Mouse (Mus musculus): Measurements from ENCODE around the gene Magi3. TPM values are rescaled to one million over a fixed set of nuclear protein-coding genes. Genes with fewer than 3 reads are reported as not detected.

The Magi3 gene
- total and polyA plus RNA-seq, 3 experiments = 0.68 to 2.6 (median 1.8) TPM

- no peaks in the 10 kb centered on the region for H3K36me3 ChIP-seq (replicated peaks in 1 of 2; ENCODE audit: control insufficient read depth in 1 of 2, insufficient read depth in 1 of 2, low read length in 1 of 2)
- peak overlapping the region; percentile 34 to 78 (median 72) for H3K4me3 ChIP-seq (replicated peaks in 1 of 3; ENCODE audit: low read depth in 2 of 3, low read length in 2 of 3, poor library complexity in 1 of 3)
- H3K9me3 ChIP-seq (replicated peaks; ENCODE audit: low read length) = no peaks in the 10 kb centered on the region
- H3K27ac ChIP-seq (ENCODE audit: insufficient read depth, low read depth) = no peak overlapping the region
- H3K79me2 ChIP-seq (replicated peaks; ENCODE audit: control insufficient read depth, extremely low read depth, insufficient read depth, poor library complexity, severe bottlenecking) = no peaks in the 10 kb centered on the region
- H3K4me2 ChIP-seq (ENCODE audit: insufficient read depth, low read depth, poor library complexity, severe bottlenecking) = peak overlapping the region; percentile 95
- dilution Hi-C loops (cut with MboI; ENCODE audit: extremely low pct_ligation_motif_present, extremely low pct_unique_long_range_greater_than_20kb, low sequenced_read_pairs) (no loop called here), in situ Hi-C loops (cut with MboI; ENCODE audit: low pct_ligation_motif_present, low pct_unique_long_range_greater_than_20kb, low sequenced_read_pairs) (no loop called here)
- peak; percentile 17 for DNase-seq (ENCODE audit: extremely low read depth)
- H3K27me3 ChIP-seq (replicated peaks) = peaks cover 11% of the 10 kb centered on the region
- H3K9ac ChIP-seq (ENCODE audit: insufficient read depth, low read depth) = peak overlapping the region; percentile 37
- TF ChIP-seq RCOR1 (conservative IDR thresholded peaks at IDR 0.05; ENCODE audit: low read depth, low read length) (no peak), UBTF (IDR thresholded peaks at IDR 0.05; ENCODE audit: low read depth, low read length) (peak; percentile 56), CHD2 (IDR thresholded peaks at IDR 0.05; ENCODE audit: low read length) (0 out of 2 replicates have a peak, but pooled peaks have one; percentile 20), RAD21 (IDR thresholded peaks at IDR 0.05; ENCODE audit: low read depth, low read length) (no peak), MAFK (IDR thresholded peaks at IDR 0.05; ENCODE audit: insufficient replicate concordance, low read length) (no peak), JUND (conservative IDR thresholded peaks at IDR 0.05; ENCODE audit: low read depth, low read length) (no peak), USF2 (conservative IDR thresholded peaks at IDR 0.05; ENCODE audit: low read depth, low read length) (no peak)
- H3K4me1 ChIP-seq (ENCODE audit: control insufficient read depth in 1 of 2, insufficient read depth in 2 of 2) = peaks cover 0 to 15% of the 10 kb centered on the region in 2 experiments; a peak in 3 of 4 replicates
Measured at GRCm38 (mm10) chr3:104219531-104220294, 461 bp downstream of the Magi3 start.

GRCm38 (mm10) chr3:104218926-104219325 lies 1.2 kb downstream of the Magi3 start:
- no peak for TF ChIP-seq ZC3H11A (IDR thresholded peaks at IDR 0.05; ENCODE audit: low read depth, low read length)
- TF ChIP-seq CHD2 (IDR thresholded peaks at IDR 0.05; ENCODE audit: low read length) = no peak
- no peak for TF ChIP-seq POLR2A (IDR thresholded peaks at IDR 0.05; ENCODE audit: low read depth, low read length)
- no peak for TF ChIP-seq IRF4 (IDR thresholded peaks at IDR 0.05; ENCODE audit: low read depth, low read length)
- TF ChIP-seq ZMIZ1 (IDR thresholded peaks at IDR 0.05; ENCODE audit: low read depth, low read length) = no peak
- no peak for TF ChIP-seq JUND (conservative IDR thresholded peaks at IDR 0.05; ENCODE audit: low read depth, low read length)
- no peak for TF ChIP-seq USF1 (IDR thresholded peaks at IDR 0.05; ENCODE audit: low read depth, low read length)
- no peak for TF ChIP-seq MXI1 (IDR thresholded peaks at IDR 0.05; ENCODE audit: low read depth, low read length)
- no peak for TF ChIP-seq ETS1 (conservative IDR thresholded peaks at IDR 0.05; ENCODE audit: low read depth, low read length)
- TF ChIP-seq EP300 (IDR thresholded peaks at IDR 0.05; ENCODE audit: low read length) = no peak
- TF ChIP-seq PAX5 (IDR thresholded peaks at IDR 0.05; ENCODE audit: low read length) = no peak
- no peak for TF ChIP-seq ZKSCAN1 (IDR thresholded peaks at IDR 0.05; ENCODE audit: borderline replicate concordance, low read depth, low read length)
- no peak for TF ChIP-seq NELFE (IDR thresholded peaks at IDR 0.05; ENCODE audit: low read depth, low read length)
- TF ChIP-seq CTCF (conservative IDR thresholded peaks at IDR 0.05 in 1 of 2, IDR thresholded peaks at IDR 0.05 in 1 of 2; ENCODE audit: low read depth in 2 of 2, low read length in 2 of 2) = no peak
- TF ChIP-seq MAX (IDR thresholded peaks at IDR 0.05; ENCODE audit: low read length) = no peak
- no peak for TF ChIP-seq ELF1 (IDR thresholded peaks at IDR 0.05; ENCODE audit: low read depth, low read length)
- no peak for TF ChIP-seq GABPA (IDR thresholded peaks at IDR 0.05; ENCODE audit: insufficient replicate concordance, low read depth, low read length)
- TF ChIP-seq KAT2A (IDR thresholded peaks at IDR 0.05; ENCODE audit: insufficient replicate concordance, low read length) = no peak

More at GRCm38 (mm10) chr3:104218926-104219325, 1.2 kb downstream of the Magi3 start:
- no peaks in the 10 kb centered on the region for H3K79me2 ChIP-seq (replicated peaks; ENCODE audit: control insufficient read depth, extremely low read depth, insufficient read depth, poor library complexity, severe bottlenecking)
- dilution Hi-C loops (cut with MboI; ENCODE audit: extremely low pct_ligation_motif_present, extremely low pct_unique_long_range_greater_than_20kb, low sequenced_read_pairs) (no loop called here), in situ Hi-C loops (cut with MboI; ENCODE audit: low pct_ligation_motif_present, low pct_unique_long_range_greater_than_20kb, low sequenced_read_pairs) (no loop called here)
- no peak overlapping the region for H3K9ac ChIP-seq (ENCODE audit: insufficient read depth, low read depth)
- peak; percentile 4 for DNase-seq (ENCODE audit: extremely low read depth)
- peak overlapping the region; percentile 95 for H3K4me2 ChIP-seq (ENCODE audit: insufficient read depth, low read depth, poor library complexity, severe bottlenecking)
- no peak overlapping the region for H3K27ac ChIP-seq (ENCODE audit: insufficient read depth, low read depth)
- H3K4me1 ChIP-seq (ENCODE audit: control insufficient read depth in 1 of 2, insufficient read depth in 2 of 2) = peaks cover 0 to 15% of the 10 kb centered on the region in 2 experiments; a peak in 3 of 4 replicates
- H3K27me3 ChIP-seq (replicated peaks) = peaks cover 11% of the 10 kb centered on the region
- no peaks in the 10 kb centered on the region for H3K36me3 ChIP-seq (replicated peaks in 1 of 2; ENCODE audit: control insufficient read depth in 1 of 2, insufficient read depth in 1 of 2, low read length in 1 of 2)
- H3K9me3 ChIP-seq (replicated peaks; ENCODE audit: low read length) = no peaks in the 10 kb centered on the region
- peak overlapping the region in 1 of 3 experiments; percentile 72 for H3K4me3 ChIP-seq (replicated peaks in 1 of 3; ENCODE audit: low read depth in 2 of 3, low read length in 2 of 3, poor library complexity in 1 of 3)
